Mouse (Mus musculus) heart, embryonic 11.5 days (tissue): Measurements from ENCODE around the gene Olfr612. TPM values are rescaled to one million over a fixed set of nuclear protein-coding genes. Genes with fewer than 3 reads are reported as not detected.
"Not testable (repeated sequence)": the region's sequence is repeated elsewhere in the genome, so short reads cannot be mapped to it uniquely, and the experiment has no call there.

Experiments
- ATAC-seq: fragments of 200-750 bp; cut with Nextera tagmentation; replicated peaks from 2 replicates; pipeline ENCODE4 v1.8.0; 2017; ENCODE audit warnings: moderate library complexity; ENCODE audit not compliant: insufficient number of reproducible peaks, low FRiP score, low TSS enrichment
- H3K27ac ChIP-seq: fragments of 300-500 bp; sonication (generic); 2 replicates; pipeline ENCODE4 v1.5.1; 2014; ENCODE audit warnings: mild to moderate bottlenecking, low read depth, low read length
- H3K27me3 ChIP-seq: fragments of 300-500 bp; sonication (generic); 2 replicates; pipeline ENCODE4 v1.6.1; 2014; ENCODE audit warnings: mild to moderate bottlenecking, low read length, mixed read lengths; ENCODE audit not compliant: control insufficient read depth, insufficient read depth
- H3K36me3 ChIP-seq: fragments of 300-500 bp; sonication (generic); 2 replicates; pipeline ENCODE4 v1.6.1; 2014; ENCODE audit warnings: mild to moderate bottlenecking, low read length, moderate library complexity, mixed read lengths; ENCODE audit not compliant: control insufficient read depth, insufficient read depth
- H3K4me1 ChIP-seq: fragments of 300-500 bp; sonication (generic); 2 replicates; pipeline ENCODE4 v1.6.1; 2014; ENCODE audit warnings: low read length; ENCODE audit not compliant: control insufficient read depth, insufficient read depth
- H3K4me2 ChIP-seq: fragments of 300-500 bp; sonication (generic); 2 replicates; pipeline ENCODE4 v1.6.1; 2014; ENCODE audit warnings: mild to moderate bottlenecking, moderate library complexity
- H3K4me3 ChIP-seq: fragments of 300-500 bp; sonication (generic); 2 replicates; pipeline ENCODE4 v1.5.1; 2014; ENCODE audit warnings: low read depth, low read length
- H3K9ac ChIP-seq: fragments of 300-500 bp; sonication (generic); 2 replicates; pipeline ENCODE4 v1.6.1; 2014; ENCODE audit warnings: mild to moderate bottlenecking, low read depth, low read length, moderate library complexity
- H3K9me3 ChIP-seq: fragments of 300-500 bp; sonication (generic); replicated peaks from 2 replicates; pipeline ENCODE4 v1.6.1; 2016; ENCODE audit warnings: low read length; ENCODE audit not compliant: control insufficient read depth
- WGBS: fragments of 180-500 bp; shearing (Covaris S2); extraction: QIAGEN DNeasy Blood & Tissue Kit; methylation state at CpG from one replicate; pipeline ENCODE4 v1.1.7; 2014; ENCODE audit not compliant: insufficient replicate concordance; 5-methylcytosine and 5-hydroxymethylcytosine counted together
- polyA plus RNA-seq: library from polyadenylated mRNA; unstranded; fragments of >200 nt; fragmentation: Nextera tagmentation; extraction: Ambion mirVana; gene quantifications from 2 replicates; pipeline ENCODE4 v1.2.1, GENCODE M21; 2014

Olfr612 gene
- polyA plus RNA-seq = not detected in 2 replicates

GRCm38 (mm10) chr7:103542617-103543016 lies at the start of gene Olfr612:
Olfr612 (minus strand) TSS chr7:103542717.
- not testable (repeated sequence) for H3K4me3 ChIP-seq, H3K9ac ChIP-seq, ATAC-seq, H3K9me3 ChIP-seq, H3K36me3 ChIP-seq, H3K27ac ChIP-seq, H3K4me2 ChIP-seq, H3K27me3 ChIP-seq, H3K4me1 ChIP-seq
- WGBS = 75% methylated on average over 2 of the region's 2 CpGs

- WGBS = 58% methylated on average over 2 of the region's 2 CpGs
- Histone ChIP-seq H3K27ac (no peak within 1 kb of the TSS), H3K4me2 (no peak within 1 kb of the TSS), H3K4me3 (no peak within 1 kb of the TSS), H3K27me3 (no peaks in the 10 kb centered on the region), H3K9ac (no peak within 1 kb of the TSS), H3K4me1 (no peaks in the 10 kb centered on the region), H3K36me3 (no peaks in the 10 kb centered on the region), H3K9me3 (no peaks in the 10 kb centered on the region)
- no peak for ATAC-seq
Observed at GRCm38 (mm10) chr7:103589803-103590202, 47.3 kb upstream of the Olfr612 start, which contains the start of gene Olfr618. Olfr618 (plus strand) TSS chr7:103590103.

GRCm38 (mm10) chr7:103572761-103573160 lies 30.2 kb upstream of the Olfr612 start, which contains the start of gene Olfr617:
Olfr617 (plus strand) TSS chr7:103573061.
- no peaks in the 10 kb centered on the region for H3K9me3 ChIP-seq
- 0 out of 2 replicates have a peak, but pooled peaks cover 2% of the 10 kb centered on the region for H3K4me1 ChIP-seq
- H3K9ac ChIP-seq = no peak within 1 kb of the TSS
- no peak within 1 kb of the TSS for H3K4me2 ChIP-seq
- no peak within 1 kb of the TSS for H3K27ac ChIP-seq
- no peak for ATAC-seq
- H3K27me3 ChIP-seq = no peaks in the 10 kb centered on the region
- 68% methylated on average over 1 of the region's 1 CpGs for WGBS
- no peaks in the 10 kb centered on the region for H3K36me3 ChIP-seq
- no peak within 1 kb of the TSS for H3K4me3 ChIP-seq

- Histone ChIP-seq H3K36me3 (no peaks in the 10 kb centered on the region), H3K4me1 (0 out of 2 replicates have a peak, but pooled peaks cover 2% of the 10 kb centered on the region), H3K27me3 (no peaks in the 10 kb centered on the region), H3K9me3 (no peaks in the 10 kb centered on the region), H3K9ac (no peak within 1 kb of the TSS), H3K4me3 (no peak within 1 kb of the TSS), H3K4me2 (no peak within 1 kb of the TSS), H3K27ac (no peak within 1 kb of the TSS)
- no peak for ATAC-seq
- 73% methylated on average over 3 of the region's 3 CpGs for WGBS
Observed at GRCm38 (mm10) chr7:103569043-103569442, 26.5 kb upstream of the Olfr612 start, which contains the start of gene Olfr616. Olfr616 (minus strand) TSS chr7:103569143.

- no peaks in the 10 kb centered on the region for H3K36me3 ChIP-seq
- H3K4me1 ChIP-seq = no peaks in the 10 kb centered on the region
- no peak for ATAC-seq
- no peak within 1 kb of the TSS for H3K4me2 ChIP-seq
- no peak within 1 kb of the TSS for H3K9ac ChIP-seq
- H3K9me3 ChIP-seq = no peaks in the 10 kb centered on the region
- H3K4me3 ChIP-seq = no peak within 1 kb of the TSS
- 69% methylated on average over 2 of the region's 2 CpGs for WGBS
- no peak within 1 kb of the TSS for H3K27ac ChIP-seq
- no peaks in the 10 kb centered on the region for H3K27me3 ChIP-seq
Observed at GRCm38 (mm10) chr7:103555779-103556178, 13.3 kb upstream of the Olfr612 start, which contains the start of gene Olfr615. Olfr615 (plus strand) TSS chr7:103556079.

GRCm38 (mm10) chr7:103547774-103548173 lies 5.3 kb upstream of the Olfr612 start, which contains the start of gene Olfr613:
Olfr613 (plus strand) TSS chr7:103548074.
- no peak within 1 kb of the TSS for H3K9ac ChIP-seq
- 75% methylated on average over 2 of the region's 2 CpGs for WGBS

GRCm38 (mm10) chr7:103520746-103521145 lies 21.8 kb downstream of the Olfr612 start, which contains the start of gene Olfr611:
Olfr611 (minus strand) TSS chr7:103520846.
- not testable (repeated sequence) for H3K9me3 ChIP-seq, H3K9ac ChIP-seq, H3K4me1 ChIP-seq, H3K27me3 ChIP-seq, ATAC-seq, H3K36me3 ChIP-seq, H3K4me3 ChIP-seq, H3K27ac ChIP-seq, H3K4me2 ChIP-seq
- WGBS = 45% methylated on average over 1 of the region's 1 CpGs

More at GRCm38 (mm10) chr7:103547774-103548173, 5.3 kb upstream of the Olfr612 start, which contains the start of gene Olfr613:
- Histone ChIP-seq H3K27ac (no peak within 1 kb of the TSS), H3K27me3 (no peaks in the 10 kb centered on the region), H3K4me3 (no peak within 1 kb of the TSS), H3K9me3 (no peaks in the 10 kb centered on the region; the same call in 1 of the 2 replicates), H3K36me3 (no peaks in the 10 kb centered on the region), H3K4me2 (no peak within 1 kb of the TSS), H3K4me1 (no peaks in the 10 kb centered on the region)
- ATAC-seq = no peak

- ATAC-seq = no peak
- WGBS = 81% methylated on average over 2 of the region's 2 CpGs
- Histone ChIP-seq H3K4me3 (no peak within 1 kb of the TSS), H3K4me2 (no peak within 1 kb of the TSS), H3K36me3 (no peaks in the 10 kb centered on the region), H3K4me1 (no peaks in the 10 kb centered on the region), H3K27ac (no peak within 1 kb of the TSS), H3K9me3 (no peaks in the 10 kb centered on the region), H3K27me3 (no peaks in the 10 kb centered on the region), H3K9ac (no peak within 1 kb of the TSS)
Observed at GRCm38 (mm10) chr7:103512022-103512421, 30.5 kb downstream of the Olfr612 start, which contains the start of gene Olfr610. Olfr610 (minus strand) TSS chr7:103512122.

GRCm38 (mm10) chr7:103497962-103498361 lies 44.6 kb downstream of the Olfr612 start, which contains the start of gene Olfr609:
Olfr609 (minus strand) TSS chr7:103498062.
- no peak for ATAC-seq
- Histone ChIP-seq H3K9me3 (no peaks in the 10 kb centered on the region), H3K4me2 (no peak within 1 kb of the TSS), H3K36me3 (no peaks in the 10 kb centered on the region), H3K9ac (no peak within 1 kb of the TSS), H3K27ac (no peak within 1 kb of the TSS), H3K27me3 (no peaks in the 10 kb centered on the region), H3K4me1 (no peaks in the 10 kb centered on the region), H3K4me3 (no peak within 1 kb of the TSS)
- 60% methylated on average over 1 of the region's 1 CpGs for WGBS
